Mouse (Mus musculus) brain, embryonic 14.5 days (tissue): ENCODE data around the gene Cgrrf1.

Experiments
- CTCF ChIP-seq: fragments of 200-500 bp; IDR thresholded peaks from 2 replicates; pipeline ENCODE4 v1.5.1; 2012; ENCODE audit warnings: inconsistent platforms, mild to moderate bottlenecking, moderate library complexity, borderline replicate concordance; ENCODE audit not compliant: insufficient read depth, insufficient read length; ENCODE audit errors: extremely low read depth
- POLR2A ChIP-seq: fragments of 200-500 bp; IDR thresholded peaks from 2 replicates; pipeline ENCODE4 v1.6.1; 2012; ENCODE audit warnings: mild to moderate bottlenecking, inconsistent platforms, borderline replicate concordance; ENCODE audit not compliant: poor library complexity, insufficient read depth, insufficient read length, severe bottlenecking; ENCODE audit errors: extremely low read depth

GRCm38 (mm10) chr14:46853677-46854076, 21.8 kb downstream of the Cgrrf1 start:
- no peak for TF ChIP-seq POLR2A
- no peak for TF ChIP-seq CTCF
